Mouse (Mus musculus) cerebellum, adult 2 months (tissue): ENCODE results near the gene Ppp1r14a. TPM values are rescaled to one million over a fixed set of nuclear protein-coding genes. Genes with fewer than 3 reads are reported as not detected.

Source experiments
- DNase-seq, 2 experiments: peaks; one replicate each; pipeline ENCODE4 v3.0.0; 2021
- H3K27ac ChIP-seq: fragments of 200-500 bp; 2 replicates; pipeline ENCODE4 v1.5.1; 2012; ENCODE audit warnings: low read length, control low read depth, inconsistent platforms; ENCODE audit not compliant: insufficient read depth
- H3K27me3 ChIP-seq: fragments of 200-500 bp; 2 replicates; pipeline ENCODE4 v1.6.1; 2012; ENCODE audit warnings: inconsistent platforms, mild to moderate bottlenecking, low read length, moderate library complexity; ENCODE audit not compliant: control insufficient read depth, insufficient read depth
- H3K4me1 ChIP-seq: fragments of 200-500 bp; 2 replicates; pipeline ENCODE4 v1.6.1; 2011; ENCODE audit warnings: low read length; ENCODE audit not compliant: control insufficient read depth, insufficient read depth
- H3K4me3 ChIP-seq: fragments of 200-500 bp; replicated peaks from 2 replicates; pipeline ENCODE3; 2011; ENCODE audit warnings: mild to moderate bottlenecking, low read depth, low read length, control low read depth; ENCODE audit not compliant: insufficient read depth
- CTCF ChIP-seq: fragments of 200-500 bp; IDR thresholded peaks from 2 replicates; pipeline ENCODE4 v1.5.1; 2011; ENCODE audit warnings: low read depth, mild to moderate bottlenecking, control low read depth, low read length, moderate library complexity, borderline replicate concordance; ENCODE audit not compliant: insufficient read depth
- POLR2A ChIP-seq: fragments of 200-500 bp; IDR thresholded peaks from 2 replicates; pipeline ENCODE4 v1.6.1; 2011; ENCODE audit warnings: low read length, control low read depth, borderline replicate concordance; ENCODE audit not compliant: insufficient read depth
- WGBS: fragments of 180-500 bp; shearing (Covaris S2); methylation state at CpG from one replicate; pipeline ENCODE4 v1.1.7; 2018; 5-methylcytosine and 5-hydroxymethylcytosine counted together
- polyA plus RNA-seq: library from polyadenylated mRNA; depleted of rRNA; stranded (reverse); fragments of >200 nt; gene quantifications from 2 replicates; pipeline ENCODE4 v1.2.3, GENCODE M21; 2012

Ppp1r14a gene
- polyA plus RNA-seq, 1 experiment: 99.7 TPM

DNA sequence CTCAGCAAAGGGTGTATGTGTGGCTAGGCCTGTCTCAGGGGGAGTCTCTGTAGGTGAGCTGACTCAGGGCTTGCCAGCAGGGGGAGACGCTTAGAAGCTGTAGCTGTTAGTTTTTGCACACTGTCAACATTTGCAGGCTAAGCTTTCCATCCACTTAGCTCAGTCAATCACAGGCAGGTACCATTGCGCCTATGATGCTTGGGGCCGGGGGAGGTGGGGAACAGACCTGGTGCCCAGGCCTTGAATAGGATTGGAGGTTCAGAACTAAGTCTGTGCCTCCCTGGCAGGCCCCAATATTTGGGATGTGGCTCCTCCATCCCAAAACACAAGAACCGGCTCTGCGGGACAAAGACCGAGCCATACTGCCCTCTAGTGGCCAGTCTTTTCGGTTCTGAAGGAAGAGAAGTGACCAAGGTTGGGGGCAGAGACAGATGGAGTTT is 12.0 kb downstream of the Ppp1r14a start:
- WGBS: 5% methylated on average over 7 of the region's 7 CpGs
- TF ChIP-seq POLR2A (no peak), CTCF (peak; percentile 77)
- peak; percentile 73 to 78 for DNase-seq
- H3K27me3 ChIP-seq: no peaks in the 10 kb centered on the region
- no peak overlapping the region for H3K27ac ChIP-seq
- no peak overlapping the region for H3K4me3 ChIP-seq
- peaks cover 9% of the 10 kb centered on the region; the same call in 1 of the 2 replicates for H3K4me1 ChIP-seq

DNA sequence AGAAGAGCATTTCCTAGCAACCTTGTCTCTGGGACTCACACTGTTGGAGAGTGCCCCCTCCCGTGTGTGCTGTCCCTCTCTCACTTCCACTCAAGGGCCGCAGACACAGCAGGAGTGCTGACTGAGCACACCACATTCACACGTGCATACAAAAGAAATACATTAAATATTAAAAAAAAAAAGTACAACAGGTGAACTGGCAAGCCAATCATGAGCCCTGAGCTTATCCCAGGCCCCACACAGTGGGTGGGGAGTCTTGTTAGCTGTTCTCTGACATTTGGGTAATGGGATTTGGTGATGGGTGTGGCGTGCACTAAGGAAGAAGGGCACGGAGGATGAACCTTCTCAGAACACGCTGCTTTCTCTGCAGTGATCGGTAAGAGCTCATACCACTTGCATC is 13.5 kb downstream of the Ppp1r14a start:
- peak in 1 of 2 experiments; percentile 14 for DNase-seq
- Histone ChIP-seq H3K4me1 (peaks cover 11% of the 10 kb centered on the region; the same call in 1 of the 2 replicates), H3K4me3 (no peak overlapping the region), H3K27ac (no peak overlapping the region), H3K27me3 (no peaks in the 10 kb centered on the region)
- 59% methylated on average over 7 of the region's 7 CpGs for whole genome bisulfite sequencing
- no peak for TF ChIP-seq CTCF
- no peak for TF ChIP-seq POLR2A

DNA sequence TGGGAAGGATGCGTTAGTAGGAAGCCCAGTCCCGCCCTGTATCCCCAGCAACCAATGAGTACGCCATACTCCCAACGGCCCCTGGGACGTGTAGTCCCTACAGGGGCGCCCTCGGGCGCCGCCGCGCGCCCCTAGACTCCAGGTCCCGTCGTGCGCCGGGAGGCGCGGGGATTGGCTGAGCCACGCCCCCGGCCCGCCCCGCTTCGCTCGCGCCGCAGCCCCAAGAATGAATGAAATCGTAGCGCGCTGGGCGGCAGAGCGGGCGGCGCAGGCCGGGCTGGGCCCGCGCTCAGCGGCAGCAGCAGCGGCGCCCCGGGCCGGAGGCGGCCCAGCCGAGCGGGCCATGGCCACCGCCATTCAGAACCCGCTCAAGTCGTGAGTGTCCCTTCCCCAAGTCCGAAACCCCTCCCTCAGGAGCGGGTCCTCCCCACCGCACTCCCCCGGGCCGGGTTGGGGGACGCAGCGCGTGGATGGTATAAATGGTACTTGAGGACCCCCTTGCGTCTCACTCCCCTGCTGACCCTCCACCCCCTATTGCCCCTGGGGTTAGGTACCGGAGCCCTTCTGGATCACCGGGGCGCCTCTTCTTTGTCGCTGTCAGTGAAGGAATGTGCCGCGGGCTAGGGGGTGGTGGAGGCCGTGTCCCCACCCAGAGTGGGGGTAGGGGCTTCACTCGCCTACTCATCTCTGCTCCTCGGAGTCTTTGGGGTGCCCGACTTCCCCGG is 14.8 kb downstream of the Ppp1r14a start, which contains the start of gene Dpf1:
Gene Dpf1 (plus strand): TSS at position 214 of the 725 bp plus-strand sequence.
- no peak for TF ChIP-seq POLR2A
- no peak for TF ChIP-seq CTCF
- peak; percentile 86 to 93 for DNase-seq
- under 1% methylated on average over 65 of the region's 67 CpGs for WGBS
- Histone ChIP-seq H3K27me3 (no peaks in the 10 kb centered on the region), H3K27ac (no peak within 1 kb of the TSS), H3K4me1 (peaks cover 11% of the 10 kb centered on the region; the same call in 1 of the 2 replicates), H3K4me3 (peak within 1 kb of the TSS; percentile 56)

DNA sequence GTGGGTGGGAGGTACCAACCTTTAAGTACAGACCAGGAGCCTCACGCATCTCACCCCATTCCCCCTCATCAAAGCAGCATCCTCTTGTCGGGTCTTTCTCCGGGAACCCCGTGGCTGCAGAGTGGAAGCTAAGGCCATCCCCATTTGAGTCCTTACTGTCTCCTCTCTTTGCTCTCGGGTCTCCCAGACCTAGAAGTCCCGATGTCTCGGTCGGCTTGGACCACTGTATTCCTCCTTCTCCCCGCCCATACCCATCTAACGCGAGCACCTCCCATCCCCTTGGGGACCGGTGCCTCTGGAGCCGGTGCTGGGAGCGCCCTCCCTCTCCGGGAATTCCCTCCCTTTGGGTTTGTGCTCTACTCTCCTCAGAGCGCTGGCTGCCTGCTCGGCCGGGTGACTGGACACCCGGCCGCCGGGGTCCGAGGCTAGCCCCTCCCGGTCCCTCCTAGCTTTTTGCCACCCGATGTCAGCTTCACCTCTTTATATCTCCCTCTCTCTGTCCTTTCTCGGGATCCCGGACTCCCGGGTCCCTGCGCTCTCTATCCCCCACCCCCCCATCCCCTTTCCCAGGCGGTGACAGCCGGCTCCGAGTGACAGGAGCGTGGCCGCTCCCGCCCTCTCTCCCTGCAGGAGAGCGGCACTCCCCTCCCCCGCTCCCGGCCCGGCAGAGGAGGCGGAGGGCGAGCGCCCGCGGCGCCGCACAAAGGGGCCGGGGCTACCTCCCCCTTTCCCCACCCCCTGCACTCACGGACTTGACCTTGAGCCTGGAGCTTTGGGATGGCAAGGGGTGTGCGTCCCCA is 15.6 kb downstream of the Ppp1r14a start:
- H3K27me3 ChIP-seq: no peaks in the 10 kb centered on the region
- peak overlapping the region; percentile 50 for H3K4me3 ChIP-seq
- DNase-seq: peak; percentile 47 to 56
- WGBS: under 1% methylated on average over 46 of the region's 48 CpGs
- no peak overlapping the region for H3K27ac ChIP-seq
- peaks cover 12% of the 10 kb centered on the region; the same call in 1 of the 2 replicates for H3K4me1 ChIP-seq
- TF ChIP-seq CTCF: no peak
- no peak for TF ChIP-seq POLR2A

DNA sequence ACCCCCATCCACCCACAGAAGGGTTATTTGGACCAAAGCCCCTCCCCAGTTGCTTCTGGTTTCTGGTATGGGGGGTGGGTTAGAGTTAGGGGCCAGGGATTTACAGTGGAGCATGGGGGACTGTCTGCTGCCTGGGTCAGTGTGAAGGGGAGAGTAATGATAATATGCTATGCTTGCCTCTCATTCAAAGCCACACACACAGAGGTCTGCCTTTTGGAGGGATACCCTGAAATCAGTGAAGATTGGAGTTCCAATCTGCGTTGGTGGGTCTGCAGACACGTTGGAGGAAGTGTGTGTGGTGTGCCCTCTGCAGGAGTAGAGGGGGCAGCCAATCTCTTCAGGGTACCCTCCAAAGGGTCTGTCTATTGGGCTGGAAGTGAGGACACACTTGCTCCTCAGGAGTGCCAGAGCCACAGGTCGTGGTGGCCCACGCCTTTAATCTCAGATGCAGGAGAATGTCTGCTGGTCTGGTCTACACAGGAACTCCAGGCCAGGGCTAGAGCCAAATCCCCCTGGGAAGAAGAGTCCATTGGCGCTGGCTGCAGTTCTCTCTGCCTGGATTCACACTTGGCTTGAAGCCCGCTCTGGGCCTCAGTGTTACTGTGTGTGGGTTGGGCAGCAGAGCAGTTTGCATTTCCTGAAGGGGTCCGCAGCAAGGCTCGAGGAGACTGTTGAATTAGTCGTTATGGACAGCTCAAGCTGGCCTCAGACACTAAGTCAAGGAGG is 16.3 kb downstream of the Ppp1r14a start:
- no peaks in the 10 kb centered on the region for H3K27me3 ChIP-seq
- WGBS: 19% methylated on average over 9 of the region's 9 CpGs
- H3K4me1 ChIP-seq: peaks cover 14% of the 10 kb centered on the region; the same call in 1 of the 2 replicates
- TF ChIP-seq POLR2A (no peak), CTCF (no peak)
- DNase-seq: peak; percentile 54
- no peak overlapping the region for H3K27ac ChIP-seq
- peak overlapping the region; percentile 50 for H3K4me3 ChIP-seq

DNA sequence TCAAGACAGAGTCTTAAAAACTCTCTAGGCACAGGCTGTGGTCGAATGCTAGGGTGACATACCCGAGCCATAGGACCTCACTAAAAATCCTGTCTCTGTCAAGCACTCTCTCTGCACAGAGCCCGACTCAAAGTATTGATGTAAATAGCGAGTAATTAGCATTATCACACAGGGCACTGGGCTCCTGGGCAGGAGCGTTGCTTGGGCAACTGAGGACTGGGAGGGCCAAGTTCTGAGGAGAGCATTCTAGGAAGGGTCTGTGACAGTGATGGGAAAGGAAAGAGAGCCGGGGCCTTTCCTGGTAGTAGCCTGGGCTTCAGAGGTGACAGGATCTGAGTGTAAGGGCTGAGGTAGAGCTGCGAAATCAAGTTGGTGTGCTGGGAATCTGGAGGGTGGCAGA is 17.0 kb downstream of the Ppp1r14a start:
- no peak for TF ChIP-seq POLR2A
- TF ChIP-seq CTCF: no peak
- Histone ChIP-seq H3K27ac (no peak overlapping the region), H3K27me3 (no peaks in the 10 kb centered on the region), H3K4me1 (peaks cover 14% of the 10 kb centered on the region; the same call in 1 of the 2 replicates), H3K4me3 (no peak overlapping the region)
- WGBS: 62% methylated on average over 7 of the region's 7 CpGs
- DNase-seq: no peak

DNA sequence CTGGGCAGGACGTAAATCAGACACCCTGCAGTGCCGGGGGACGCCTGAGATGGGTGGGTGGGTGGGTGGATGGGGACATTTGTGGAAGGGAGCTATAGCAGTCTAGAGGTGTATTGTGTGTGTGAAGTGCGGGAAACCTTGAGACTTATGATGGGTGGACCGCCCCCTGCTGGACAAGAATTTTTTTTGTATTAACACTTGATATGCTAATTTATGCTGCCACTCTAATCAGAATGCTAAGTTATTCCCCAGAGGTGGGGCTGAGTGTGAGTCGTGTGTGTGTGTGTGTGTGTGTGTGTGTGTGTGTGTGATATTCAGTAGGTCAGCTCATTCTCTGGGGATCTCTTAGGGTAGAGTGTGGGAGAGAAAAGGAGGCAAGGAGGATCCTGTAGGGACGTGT is 17.5 kb downstream of the Ppp1r14a start:
- peak in 1 of 2 experiments; percentile 55 for DNase-seq
- 24% methylated on average over 7 of the region's 7 CpGs for WGBS
- TF ChIP-seq CTCF (peak; percentile 51), POLR2A (no peak)
- H3K4me1 ChIP-seq: peaks cover 14% of the 10 kb centered on the region; the same call in 1 of the 2 replicates
- no peak overlapping the region for H3K27ac ChIP-seq
- no peaks in the 10 kb centered on the region for H3K27me3 ChIP-seq
- H3K4me3 ChIP-seq: no peak overlapping the region
